Mouse (Mus musculus): ENCODE results near the gene Atg4a-ps. TPM values are rescaled to one million over a fixed set of nuclear protein-coding genes. Genes with fewer than 3 reads are reported as not detected.
A peak's percentile ranks its signal among the peaks of the same experiment; 100 is the strongest.
"Not testable (repeated sequence)": the region's sequence is repeated elsewhere in the genome, so short reads cannot be mapped to it uniquely, and the experiment has no call there.

The Atg4a-ps gene
- not detected in 2 replicates for polyA plus RNA-seq (2015; fragmentation: Nextera tagmentation; extraction: Ambion mirVana)

- H3K9me3 ChIP-seq; ATAC-seq (ENCODE audit: low FRiP score, low read depth); H3K27me3 ChIP-seq; H3K27ac ChIP-seq (replicated peaks); H3K4me2 ChIP-seq; H3K4me3 ChIP-seq; H3K36me3 ChIP-seq; H3K4me1 ChIP-seq (replicated peaks); H3K9ac ChIP-seq: not testable (repeated sequence)
- 91% methylated on average over 2 of the region's 2 CpGs for WGBS
These were observed at the start of gene Atg4a-ps for GRCm38 (mm10) chr3:103645968-103646367. TSS of gene Atg4a-ps (minus strand) at chr3:103646068.

GRCm38 (mm10) chr3:103695556-103695955 is 49.7 kb upstream of the Atg4a-ps start:
- Histone ChIP-seq H3K36me3 (no peaks in the 10 kb centered on the region), H3K27ac (replicated peaks) (no peak overlapping the region), H3K9me3 (no peaks in the 10 kb centered on the region), H3K9ac (no peak overlapping the region), H3K4me1 (replicated peaks) (no peaks in the 10 kb centered on the region), H3K27me3 (no peaks in the 10 kb centered on the region), H3K4me3 (no peak overlapping the region), H3K4me2 (no peak overlapping the region)
- ATAC-seq (ENCODE audit: low FRiP score, low read depth): no peak
- WGBS: 47% methylated on average over 3 of the region's 3 CpGs

- Histone ChIP-seq H3K36me3 (no peaks in the 10 kb centered on the region), H3K4me3 (no peak overlapping the region), H3K4me1 (replicated peaks) (no peaks in the 10 kb centered on the region), H3K27me3 (no peaks in the 10 kb centered on the region), H3K27ac (replicated peaks) (no peak overlapping the region), H3K4me2 (no peak overlapping the region), H3K9ac (no peak overlapping the region), H3K9me3 (no peaks in the 10 kb centered on the region)
- 83% methylated on average over 3 of the region's 3 CpGs for WGBS
- no peak for ATAC-seq (ENCODE audit: low FRiP score, low read depth)
These were observed 44.6 kb upstream of the Atg4a-ps start for GRCm38 (mm10) chr3:103690506-103690905.

GRCm38 (mm10) chr3:103689043-103689442 is 43.2 kb upstream of the Atg4a-ps start:
- no peak overlapping the region for H3K4me3 ChIP-seq
- H3K9ac ChIP-seq: no peak overlapping the region
- no peak overlapping the region for H3K4me2 ChIP-seq
- ATAC-seq (ENCODE audit: low FRiP score, low read depth): no peak
- WGBS: 87% methylated on average over 1 of the region's 1 CpGs
- H3K4me1 ChIP-seq (replicated peaks): no peaks in the 10 kb centered on the region
- H3K36me3 ChIP-seq: no peaks in the 10 kb centered on the region
- no peaks in the 10 kb centered on the region for H3K27me3 ChIP-seq
- H3K27ac ChIP-seq (replicated peaks): no peak overlapping the region
- H3K9me3 ChIP-seq: no peaks in the 10 kb centered on the region

- Histone ChIP-seq H3K36me3 (no peaks in the 10 kb centered on the region), H3K27ac (replicated peaks) (no peak overlapping the region), H3K4me3 (no peak overlapping the region), H3K4me2 (0 out of 2 replicates have a peak overlapping the region, but pooled peaks have one; percentile 49), H3K27me3 (no peaks in the 10 kb centered on the region), H3K9me3 (no peaks in the 10 kb centered on the region), H3K4me1 (replicated peaks) (peaks cover 15% of the 10 kb centered on the region), H3K9ac (no peak overlapping the region)
- 29% methylated on average over 5 of the region's 5 CpGs for WGBS
- ATAC-seq (ENCODE audit: low FRiP score, low read depth): no peak
These were observed 38.1 kb upstream of the Atg4a-ps start for GRCm38 (mm10) chr3:103683966-103684319.

- no peak overlapping the region for H3K27ac ChIP-seq (replicated peaks)
- H3K4me1 ChIP-seq (replicated peaks): peaks cover 15% of the 10 kb centered on the region
- 0 out of 2 replicates have a peak overlapping the region, but pooled peaks have one; percentile 4 for H3K4me3 ChIP-seq
- H3K9me3 ChIP-seq: no peaks in the 10 kb centered on the region
- 2% methylated on average over 21 of the region's 21 CpGs for WGBS
- no peak overlapping the region for H3K9ac ChIP-seq
- H3K36me3 ChIP-seq: no peaks in the 10 kb centered on the region
- peak; percentile 61 for ATAC-seq (ENCODE audit: low FRiP score, low read depth)
- H3K27me3 ChIP-seq: no peaks in the 10 kb centered on the region
- peak overlapping the region; percentile 49 for H3K4me2 ChIP-seq
These were observed 37.5 kb upstream of the Atg4a-ps start for GRCm38 (mm10) chr3:103683234-103683965.

- H3K9me3 ChIP-seq: no peaks in the 10 kb centered on the region
- no peak overlapping the region for H3K4me2 ChIP-seq
- H3K27me3 ChIP-seq: no peaks in the 10 kb centered on the region
- 0 out of 2 replicates have a peak overlapping the region, but pooled peaks have one; percentile 17 for H3K27ac ChIP-seq (replicated peaks)
- 44% methylated on average over 4 of the region's 4 CpGs for WGBS
- H3K4me3 ChIP-seq: no peak overlapping the region
- H3K36me3 ChIP-seq: no peaks in the 10 kb centered on the region
- no peak for ATAC-seq (ENCODE audit: low FRiP score, low read depth)
- no peak overlapping the region for H3K9ac ChIP-seq
- H3K4me1 ChIP-seq (replicated peaks): peaks cover 15% of the 10 kb centered on the region
These were observed 36.6 kb upstream of the Atg4a-ps start for GRCm38 (mm10) chr3:103682473-103682872.

- H3K27me3 ChIP-seq: no peaks in the 10 kb centered on the region
- no peaks in the 10 kb centered on the region for H3K36me3 ChIP-seq
- H3K4me2 ChIP-seq: no peak overlapping the region
- no peaks in the 10 kb centered on the region for H3K9me3 ChIP-seq
- H3K4me1 ChIP-seq (replicated peaks): peaks cover 15% of the 10 kb centered on the region
- H3K9ac ChIP-seq: no peak overlapping the region
- no peak overlapping the region for H3K4me3 ChIP-seq
- H3K27ac ChIP-seq (replicated peaks): no peak overlapping the region
- ATAC-seq (ENCODE audit: low FRiP score, low read depth): no peak
- 26% methylated on average over 6 of the region's 6 CpGs for WGBS
These were observed 32.9 kb upstream of the Atg4a-ps start for GRCm38 (mm10) chr3:103678811-103679210.

GRCm38 (mm10) chr3:103672716-103673115 is 26.8 kb upstream of the Atg4a-ps start:
- 70% methylated on average over 7 of the region's 7 CpGs for WGBS
- no peak overlapping the region for H3K4me3 ChIP-seq

GRCm38 (mm10) chr3:103672113-103672512 is 26.2 kb upstream of the Atg4a-ps start:
- no peak overlapping the region for H3K4me2 ChIP-seq
- no peak overlapping the region for H3K4me3 ChIP-seq
- no peaks in the 10 kb centered on the region for H3K9me3 ChIP-seq
- H3K9ac ChIP-seq: no peak overlapping the region
- ATAC-seq (ENCODE audit: low FRiP score, low read depth): no peak
- no peaks in the 10 kb centered on the region for H3K36me3 ChIP-seq
- no peaks in the 10 kb centered on the region for H3K27me3 ChIP-seq
- no peaks in the 10 kb centered on the region for H3K4me1 ChIP-seq (replicated peaks)
- no peak overlapping the region for H3K27ac ChIP-seq (replicated peaks)
- WGBS: 81% methylated on average over 4 of the region's 4 CpGs

More at GRCm38 (mm10) chr3:103672716-103673115, 26.8 kb upstream of the Atg4a-ps start:
- Histone ChIP-seq H3K9ac (no peak overlapping the region), H3K4me1 (replicated peaks) (no peaks in the 10 kb centered on the region), H3K4me2 (no peak overlapping the region), H3K36me3 (no peaks in the 10 kb centered on the region), H3K9me3 (no peaks in the 10 kb centered on the region), H3K27ac (replicated peaks) (no peak overlapping the region), H3K27me3 (no peaks in the 10 kb centered on the region)
- no peak for ATAC-seq (ENCODE audit: low FRiP score, low read depth)

- H3K9ac ChIP-seq: no peak overlapping the region
- WGBS: 95% methylated on average over 3 of the region's 3 CpGs
- H3K36me3 ChIP-seq: no peaks in the 10 kb centered on the region
These were observed 17.5 kb upstream of the Atg4a-ps start for GRCm38 (mm10) chr3:103663385-103663784.

GRCm38 (mm10) chr3:103661714-103662113 is 15.8 kb upstream of the Atg4a-ps start:
- 84% methylated on average over 8 of the region's 8 CpGs for WGBS
- Histone ChIP-seq H3K4me2 (no peak overlapping the region), H3K27me3 (no peaks in the 10 kb centered on the region), H3K9me3 (no peaks in the 10 kb centered on the region), H3K36me3 (no peaks in the 10 kb centered on the region), H3K27ac (replicated peaks) (no peak overlapping the region), H3K9ac (no peak overlapping the region), H3K4me3 (no peak overlapping the region), H3K4me1 (replicated peaks) (peaks cover 9% of the 10 kb centered on the region; the same call in 1 of the 2 replicates)
- no peak for ATAC-seq (ENCODE audit: low FRiP score, low read depth)

More at GRCm38 (mm10) chr3:103663385-103663784, 17.5 kb upstream of the Atg4a-ps start:
- ATAC-seq (ENCODE audit: low FRiP score, low read depth): no peak
- Histone ChIP-seq H3K4me1 (replicated peaks) (no peaks in the 10 kb centered on the region), H3K27ac (replicated peaks) (no peak overlapping the region), H3K4me3 (no peak overlapping the region), H3K27me3 (no peaks in the 10 kb centered on the region), H3K4me2 (no peak overlapping the region), H3K9me3 (no peaks in the 10 kb centered on the region)
